Mouse (Mus musculus) megakaryocyte-erythroid progenitor cell, adult 5-6 weeks (primary cell): ENCODE measurements around the gene Cpt1a. TPM values are rescaled to one million over a fixed set of nuclear protein-coding genes. Genes with fewer than 3 reads are reported as not detected.

Source experiments
- ATAC-seq: replicated peaks from 2 replicates; pipeline ENCODE4 v1.8.0; 2016; ENCODE audit warnings: mild to moderate bottlenecking, inconsistent platforms; ENCODE audit not compliant: severe bottlenecking, poor library complexity, low FRiP score, low TSS enrichment
- total RNA-seq, 2 experiments: library from RNA; stranded (forward) in 1 of 2; stranded (reverse) in 1 of 2; fragments of 200-1000, 215-1000 nt in 1 of 2; fragments of >200 nt in 1 of 2; fragmentation: Nextera tagmentation in 1 of 2; gene quantifications; 2 replicates each; pipeline ENCODE4 v1.2.3; 2014 to 2017

Cpt1a gene
- total RNA-seq, 2 experiments from 2014 or later: 33.3 to 34.2 TPM

- peak; percentile 13; the same call in 1 of the 2 replicates for ATAC-seq
These were observed 2.2 kb downstream of the Cpt1a start for GRCm38 (mm10) chr19:3324271-3324811.

- ATAC-seq: peak; percentile 23
These were observed 3.0 kb downstream of the Cpt1a start for GRCm38 (mm10) chr19:3324931-3325711.

GRCm38 (mm10) chr19:3325771-3326478, 3.8 kb downstream of the Cpt1a start:
- ATAC-seq: no peak

GRCm38 (mm10) chr19:3326479-3327047, 4.4 kb downstream of the Cpt1a start:
- no peak for ATAC-seq

GRCm38 (mm10) chr19:3333247-3333646, 11.1 kb downstream of the Cpt1a start:
- ATAC-seq: peak; percentile 36; the same call in 1 of the 2 replicates

- ATAC-seq: peak; percentile 58
These were observed 11.8 kb downstream of the Cpt1a start for GRCm38 (mm10) chr19:3333694-3334515.

- ATAC-seq: peak; percentile 75
These were observed 12.4 kb downstream of the Cpt1a start for GRCm38 (mm10) chr19:3334550-3334949.

GRCm38 (mm10) chr19:3335917-3336316, 13.8 kb downstream of the Cpt1a start:
- no peak for ATAC-seq

- ATAC-seq: no peak
These were observed 14.5 kb downstream of the Cpt1a start for GRCm38 (mm10) chr19:3336485-3337255.

- no peak for ATAC-seq
These were observed 17.1 kb downstream of the Cpt1a start for GRCm38 (mm10) chr19:3339187-3339586.

GRCm38 (mm10) chr19:3341021-3341420, 18.9 kb downstream of the Cpt1a start:
- no peak for ATAC-seq

GRCm38 (mm10) chr19:3343929-3344328, 21.8 kb downstream of the Cpt1a start:
- ATAC-seq: no peak

- ATAC-seq: no peak
These were observed 22.8 kb downstream of the Cpt1a start for GRCm38 (mm10) chr19:3344636-3345544.

GRCm38 (mm10) chr19:3347784-3348183, 25.6 kb downstream of the Cpt1a start:
- ATAC-seq: no peak

- ATAC-seq: peak; percentile 31; the same call in 1 of the 2 replicates
These were observed 31.4 kb downstream of the Cpt1a start for GRCm38 (mm10) chr19:3353415-3354111.

GRCm38 (mm10) chr19:3355096-3355495, 33.0 kb downstream of the Cpt1a start:
- no peak for ATAC-seq

GRCm38 (mm10) chr19:3356516-3356915, 34.4 kb downstream of the Cpt1a start:
- ATAC-seq: no peak
